Mouse (Mus musculus) layer of hippocampus, adult 8-10 months (tissue): ENCODE results near the gene Hnrnpd. TPM values are rescaled to one million over a fixed set of nuclear protein-coding genes. Genes with fewer than 3 reads are reported as not detected.
A peak's percentile ranks its signal among the peaks of the same experiment; 100 is the strongest.

Experiments used
- DNase-seq, 2 experiments: peaks; one replicate each; pipeline ENCODE4 v3.0.0; 2022; ENCODE audit warnings: low spot score in 2 of 2
- total RNA-seq, 4 experiments: library from RNA; stranded (reverse); gene quantifications; 2 replicates each; pipeline ENCODE4 v1.2.4; 2022

Gene Hnrnpd
- total RNA-seq, result 100 to 1,000 TPM; 171 to 222 (median 202) TPM

DNA sequence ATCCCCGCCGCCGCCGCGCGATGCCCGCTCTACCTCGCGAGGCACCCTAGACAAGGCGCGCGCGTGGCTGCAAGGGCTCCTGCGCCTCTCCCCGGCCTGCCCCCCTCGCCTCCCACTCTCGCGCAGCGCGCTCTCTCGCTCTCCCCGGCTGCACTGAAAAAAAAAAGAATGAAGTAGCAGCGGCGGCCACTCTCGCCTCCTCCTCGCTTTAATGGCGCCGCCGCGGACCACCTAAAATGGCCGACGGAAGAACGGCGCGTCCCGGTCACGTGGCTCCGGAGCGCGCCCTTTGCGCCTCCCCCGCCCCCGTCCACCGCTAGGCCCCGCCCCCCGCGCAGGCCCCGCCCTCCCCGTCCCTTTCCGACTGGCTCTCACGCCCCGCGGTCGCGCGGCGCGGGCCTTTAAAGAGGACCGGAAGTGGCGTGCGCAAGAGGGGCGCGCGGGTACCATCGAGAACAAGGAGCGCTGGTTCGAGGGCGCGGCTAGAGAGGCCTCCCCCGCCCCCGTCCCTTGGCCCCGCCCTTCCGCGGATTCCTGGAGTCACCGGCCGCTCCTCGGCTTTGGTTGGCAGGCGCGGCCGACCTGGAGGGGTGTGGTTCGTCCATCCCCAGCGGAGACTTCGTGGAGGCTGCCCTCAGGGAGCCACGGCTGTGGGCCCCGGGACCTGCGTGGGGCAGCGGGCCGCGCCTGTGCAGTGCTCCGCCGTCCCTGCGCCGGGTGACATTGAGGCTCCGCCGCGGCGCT, at the start of gene Hnrnpd, which contains the start of gene 4930524J08Rik:
TSS of gene Hnrnpd (minus strand) at position 240 of the 744 bp plus-strand sequence.
TSS of gene 4930524J08Rik (plus strand) at position 363 of the 744 bp plus-strand sequence.
- peak; percentile 91 to 92 for DNase-seq

GRCm38 (mm10) chr5:100024868-100025267, 46.1 kb upstream of the Hnrnpd start:
- no peak for DNase-seq

DNA sequence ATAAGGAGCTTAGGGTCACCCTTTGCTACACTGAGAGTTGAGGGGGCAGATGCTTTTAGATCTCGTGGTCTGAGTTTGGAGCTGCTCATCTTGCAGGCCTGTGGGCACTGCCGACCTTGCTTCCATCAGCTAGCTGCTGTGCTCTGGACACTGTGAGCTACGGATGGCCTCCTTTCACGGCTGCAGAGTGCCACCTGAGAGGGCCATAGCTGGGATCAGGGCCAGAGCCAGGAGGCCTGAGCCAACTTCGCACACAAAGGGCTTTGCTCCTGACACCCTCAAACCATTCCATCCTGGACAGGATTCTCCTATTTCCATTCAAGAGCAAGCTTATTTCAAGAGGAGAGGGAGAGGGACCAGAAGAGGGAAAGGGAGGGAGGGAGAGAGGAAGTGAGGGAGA, 45.7 kb upstream of the Hnrnpd start:
- no peak for DNase-seq

- DNase-seq, result no peak
Observed at GRCm38 (mm10) chr5:100020089-100020488, 41.4 kb upstream of the Hnrnpd start.

- no peak for DNase-seq
Observed at GRCm38 (mm10) chr5:100012599-100012998, 33.9 kb upstream of the Hnrnpd start.

DNA sequence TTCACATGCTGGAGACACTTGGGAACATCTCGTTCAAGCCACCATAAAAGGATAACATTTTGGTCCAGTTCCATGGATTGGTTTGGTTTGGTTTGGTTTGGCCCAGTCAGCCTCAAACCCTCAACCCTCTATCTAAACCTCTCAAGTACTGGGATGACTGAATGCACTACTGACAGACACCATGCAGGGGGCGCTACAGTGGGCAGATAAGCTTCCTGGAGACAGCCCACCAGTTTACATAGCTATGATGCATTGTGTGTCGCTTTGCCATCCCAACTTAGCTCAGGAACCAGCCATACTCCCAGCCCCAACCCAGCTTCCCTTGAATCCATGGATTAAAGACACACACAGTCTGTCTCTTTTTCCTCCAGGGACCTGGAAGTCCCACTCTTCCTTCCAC, 29.7 kb upstream of the Hnrnpd start:
- DNase-seq, result no peak

DNA sequence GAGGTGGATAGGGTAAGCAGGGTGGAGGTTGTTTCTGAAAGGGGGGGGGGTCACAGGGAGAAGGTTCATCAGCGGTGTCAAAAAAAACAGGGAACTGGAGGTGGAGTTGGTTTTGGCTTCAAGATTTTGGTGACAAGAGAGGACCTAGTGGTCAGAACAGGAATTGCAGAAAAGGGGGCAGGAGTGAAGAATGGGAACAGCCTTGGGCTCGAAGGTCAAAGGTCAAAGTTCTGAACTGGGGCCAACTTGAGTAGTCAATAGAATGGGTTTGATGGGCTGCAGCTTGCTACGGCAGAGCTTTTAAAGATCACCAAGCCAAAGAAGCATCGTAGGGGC, 28.3 kb upstream of the Hnrnpd start:
- no peak for DNase-seq

DNA sequence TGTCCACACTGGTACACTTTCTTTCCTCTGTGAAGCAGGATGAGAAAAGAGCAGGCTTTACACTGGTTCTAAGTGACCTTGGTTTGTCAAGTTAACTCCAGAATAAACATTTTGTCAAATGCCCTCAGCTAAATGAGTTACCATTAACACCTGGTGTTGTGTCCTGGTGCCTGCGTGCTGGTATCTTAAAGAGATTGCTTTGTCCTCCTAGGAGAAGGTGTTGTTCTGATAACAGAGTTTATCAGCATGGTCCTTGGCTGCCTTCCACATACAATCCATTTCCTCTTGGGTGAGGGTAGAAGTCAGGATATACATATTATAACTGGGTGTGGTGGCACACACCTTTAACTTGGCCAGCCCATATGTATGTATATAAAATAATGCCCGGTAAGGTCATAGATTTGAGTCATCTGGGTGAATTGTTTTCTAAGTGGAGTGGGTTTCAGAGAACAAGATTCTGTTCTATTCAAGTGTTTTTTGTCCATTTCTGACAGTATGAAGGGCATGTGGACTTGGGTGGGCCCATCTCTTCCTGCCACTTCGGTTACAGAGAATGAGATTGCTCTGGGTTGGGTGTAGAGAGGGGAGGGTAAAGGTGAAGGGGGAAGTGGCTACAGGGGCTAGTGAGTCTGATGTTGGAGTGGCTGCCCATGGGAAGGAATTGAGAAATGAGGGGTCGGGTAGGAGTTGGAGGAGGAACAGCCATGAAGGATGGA, 27.7 kb upstream of the Hnrnpd start:
- DNase-seq, result no peak

DNA sequence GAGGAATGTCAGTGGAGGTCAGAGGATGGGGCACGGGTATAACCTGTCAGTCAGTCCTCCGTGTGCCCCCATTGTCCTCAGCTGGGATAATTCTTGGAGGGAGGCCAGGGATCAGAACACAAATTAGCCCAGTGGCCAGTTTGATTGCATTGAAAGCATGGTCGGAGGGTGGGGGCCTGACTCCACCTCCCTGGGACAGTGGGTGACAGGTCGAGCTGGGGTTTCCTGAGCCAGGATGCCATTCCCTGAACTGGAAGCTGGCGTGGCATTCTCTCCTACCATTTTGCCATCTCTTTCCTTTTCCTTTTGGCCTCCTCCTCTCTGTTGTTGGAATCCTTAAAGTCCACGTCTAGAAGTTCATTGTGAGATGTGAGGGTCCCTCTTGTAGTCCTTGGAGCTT, 27.2 kb upstream of the Hnrnpd start:
- DNase-seq, result no peak

GRCm38 (mm10) chr5:100005431-100005830, 26.7 kb upstream of the Hnrnpd start:
- no peak for DNase-seq

DNA sequence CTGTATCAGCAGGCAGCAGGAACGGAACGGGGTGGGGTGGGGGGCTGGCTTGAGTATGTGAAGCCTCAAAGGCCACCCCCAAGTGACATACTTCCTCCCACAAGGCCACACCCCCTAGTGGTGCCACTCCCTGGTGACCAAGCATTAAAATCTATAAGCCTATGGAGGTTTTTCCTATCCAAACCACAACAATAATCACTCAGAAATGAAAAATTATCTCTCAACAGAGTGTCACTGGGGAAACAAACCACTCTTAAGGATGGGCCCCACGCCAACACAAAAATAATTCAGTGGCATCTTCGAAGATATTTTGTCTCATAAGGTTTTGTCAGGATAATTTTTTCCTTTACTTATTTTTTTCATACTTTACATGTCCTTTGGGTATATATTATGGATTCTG, 25.2 kb upstream of the Hnrnpd start:
- no peak for DNase-seq

DNA sequence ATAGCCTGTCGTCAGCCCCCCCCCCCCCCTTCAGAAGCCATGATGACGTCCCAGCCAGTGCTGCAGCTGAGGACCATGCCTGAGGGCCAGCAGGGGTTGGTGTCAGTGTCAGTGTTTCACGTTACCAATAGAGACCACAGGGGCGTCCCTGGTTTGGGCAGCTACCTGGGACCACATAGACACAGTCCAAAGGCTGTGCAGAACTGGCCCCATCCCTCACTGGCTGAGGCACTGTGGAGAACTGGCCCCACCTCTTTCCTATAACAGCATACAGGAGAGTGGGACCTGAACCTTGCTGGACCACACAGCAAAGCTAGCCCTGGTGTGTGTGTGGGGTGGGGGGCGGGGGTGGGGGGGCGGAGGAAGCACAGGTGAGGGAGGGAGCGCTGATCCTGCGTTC, 21.8 kb upstream of the Hnrnpd start:
- no peak for DNase-seq

GRCm38 (mm10) chr5:100000048-100000447, 21.3 kb upstream of the Hnrnpd start:
- DNase-seq, result no peak

DNA sequence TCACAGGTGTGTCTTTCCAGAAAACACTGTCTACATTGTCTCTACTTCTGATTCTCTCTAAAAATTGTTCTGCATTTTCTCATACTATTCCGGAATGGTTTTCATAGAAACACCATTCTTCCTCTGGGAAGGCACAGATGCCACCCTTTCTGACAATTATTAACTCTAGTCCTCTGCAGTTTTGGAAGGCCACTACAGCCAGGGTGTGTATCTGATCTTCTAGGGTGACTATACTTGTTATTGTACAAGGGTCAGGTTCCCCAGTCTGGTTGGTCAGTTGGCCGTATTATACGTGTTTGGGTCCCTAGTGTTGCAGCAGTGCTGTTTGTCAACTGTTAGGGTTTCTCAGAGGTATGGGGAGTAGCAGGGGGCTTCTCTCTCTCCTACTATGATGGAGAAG, 15.9 kb upstream of the Hnrnpd start:
- DNase-seq, result no peak

DNA sequence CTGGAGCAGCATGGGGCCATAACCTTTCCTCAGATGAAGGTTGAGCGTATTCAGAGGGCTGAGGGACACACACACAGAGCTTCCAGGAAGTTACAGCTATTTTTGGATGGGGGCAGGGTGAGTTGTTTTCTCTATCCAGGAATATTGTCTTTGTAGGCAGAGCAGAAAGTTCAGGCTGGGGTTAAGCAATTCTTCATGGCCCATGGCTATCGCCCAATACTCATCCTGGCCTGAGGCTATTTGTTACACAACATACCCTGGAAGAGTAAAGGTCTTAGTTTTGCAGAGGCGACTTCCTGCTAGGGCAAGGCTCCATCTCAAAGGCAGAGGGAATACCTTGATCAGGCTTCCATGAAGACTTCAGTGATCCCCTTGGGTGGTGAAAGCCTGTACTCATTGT, 15.4 kb upstream of the Hnrnpd start:
- DNase-seq, result no peak

DNA sequence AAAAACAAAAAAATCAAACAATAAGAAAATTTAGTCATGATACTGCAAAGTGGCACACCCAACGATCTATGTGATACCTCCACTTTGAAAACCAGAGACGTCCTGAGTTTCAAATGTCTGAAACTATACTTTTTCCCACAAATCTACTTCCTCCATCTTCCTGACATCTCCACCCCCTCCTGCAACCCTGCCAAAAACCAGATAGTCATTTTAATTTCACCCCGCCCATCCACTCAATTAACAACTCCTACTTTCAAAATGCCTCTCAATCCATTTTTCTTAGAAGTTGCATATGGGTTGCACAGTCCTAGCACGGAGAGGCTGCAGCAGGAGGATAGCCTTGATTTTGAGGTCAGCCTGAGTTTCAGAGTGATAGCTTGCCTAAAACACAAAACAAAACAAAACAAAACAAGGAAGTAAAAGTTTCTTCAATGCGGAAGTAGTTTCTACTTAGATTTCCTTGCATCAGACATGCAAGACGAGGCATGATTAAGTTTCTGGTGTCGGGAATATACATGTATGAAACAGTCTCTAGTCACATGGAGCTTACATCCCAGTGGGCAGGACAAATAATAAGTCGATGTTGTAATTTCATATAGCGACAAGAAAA, 4.8 kb upstream of the Hnrnpd start:
- DNase-seq, result no peak

- peak; percentile 38 to 53 for DNase-seq
Observed at GRCm38 (mm10) chr5:99977516-99978301, 1.0 kb downstream of the Hnrnpd start.

DNA sequence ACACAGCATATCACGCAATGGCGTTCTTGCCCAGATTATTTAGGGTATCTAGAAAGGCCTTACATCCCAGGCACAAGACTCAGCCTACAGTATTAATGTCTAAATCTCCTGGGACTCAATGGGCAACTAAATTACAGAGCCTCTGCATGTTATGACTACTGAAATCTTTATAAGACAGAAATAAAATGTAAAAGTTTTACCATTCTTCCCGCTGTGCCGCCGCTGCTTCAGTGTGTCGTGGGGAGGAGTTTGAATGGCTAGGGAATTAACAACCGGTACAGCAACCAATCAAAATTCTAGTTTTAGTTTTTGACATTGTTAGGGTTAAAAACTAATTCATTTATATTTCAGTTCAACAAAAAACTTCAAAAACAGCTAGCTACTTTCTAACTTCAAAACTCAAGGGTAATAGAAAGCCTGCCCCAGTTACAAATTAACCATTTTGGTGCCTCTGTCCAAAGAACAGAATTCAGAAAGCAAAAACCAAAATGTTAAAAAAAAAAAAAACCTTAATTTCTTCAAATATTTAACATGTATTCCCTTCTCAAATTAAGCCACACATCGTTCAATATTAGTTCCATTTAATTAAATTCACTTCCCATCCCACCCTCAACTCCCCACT, 2.3 kb downstream of the Hnrnpd start:
- DNase-seq, result no peak

- no peak for DNase-seq
Observed at GRCm38 (mm10) chr5:99975776-99976175, 3.0 kb downstream of the Hnrnpd start.

- DNase-seq, result no peak
Observed at GRCm38 (mm10) chr5:99975061-99975460, 3.7 kb downstream of the Hnrnpd start.

DNA sequence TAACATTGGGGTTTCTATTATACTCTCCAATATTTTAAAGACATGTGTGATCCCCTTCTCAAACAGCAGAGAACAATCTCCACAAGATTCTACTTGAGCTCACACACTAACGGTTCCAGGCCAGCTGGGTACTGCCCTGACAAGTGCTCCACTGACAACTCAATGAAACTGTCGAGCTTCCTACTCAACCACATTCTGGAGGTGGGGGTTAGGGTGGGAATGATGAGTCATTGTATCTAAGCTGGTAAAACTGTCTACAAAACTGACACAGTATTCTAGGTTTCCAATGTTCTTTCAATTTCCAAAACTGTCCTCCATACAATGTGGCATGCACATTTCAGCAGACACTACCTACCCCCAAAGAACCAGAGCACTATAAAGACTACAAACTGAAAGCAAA, 4.8 kb downstream of the Hnrnpd start:
- DNase-seq, result no peak
